Mouse (Mus musculus) midbrain, embryonic 10.5 days (tissue): ENCODE measurements around the gene Defb23. TPM values are rescaled to one million over a fixed set of nuclear protein-coding genes. Genes with fewer than 3 reads are reported as not detected.

ENCODE experiments used
- DNase-seq: peaks from one replicate; pipeline ENCODE4 v3.0.0-alpha.2; 2017; ENCODE audit warnings: low spot score
- H3K27ac ChIP-seq: fragments of 300-500 bp; sonication (generic); replicated peaks from 2 replicates; pipeline ENCODE4 v1.5.1; 2016; ENCODE audit warnings: mild to moderate bottlenecking
- H3K27me3 ChIP-seq: fragments of 300-500 bp; sonication (generic); 2 replicates; pipeline ENCODE4 v1.6.1; 2016; ENCODE audit warnings: low read depth, mild to moderate bottlenecking; ENCODE audit not compliant: poor library complexity, severe bottlenecking
- H3K36me3 ChIP-seq: fragments of 300-500 bp; sonication (generic); 2 replicates; pipeline ENCODE4 v1.6.1; 2016; ENCODE audit warnings: mild to moderate bottlenecking, moderate library complexity
- H3K4me1 ChIP-seq: fragments of 300-500 bp; sonication (generic); 2 replicates; pipeline ENCODE4 v1.6.1; 2016
- H3K4me3 ChIP-seq: fragments of 300-500 bp; sonication (generic); 2 replicates; pipeline ENCODE4 v1.5.1; 2016; ENCODE audit warnings: mild to moderate bottlenecking, moderate library complexity
- H3K9me3 ChIP-seq: fragments of 300-500 bp; sonication (generic); replicated peaks from 2 replicates; pipeline ENCODE4 v1.6.1; 2016; ENCODE audit warnings: mild to moderate bottlenecking
- WGBS: fragments of 180-500 bp; shearing (Covaris S2); methylation state at CpG from one replicate; pipeline ENCODE4 v1.1.7; 2016; 5-methylcytosine and 5-hydroxymethylcytosine counted together
- polyA plus RNA-seq: library from polyadenylated mRNA; unstranded; fragments of >200 nt; fragmentation: Nextera tagmentation; extraction: Ambion mirVana; gene quantifications from 2 replicates; pipeline ENCODE4 v1.2.1, GENCODE M21; 2016

The Defb23 gene
- polyA plus RNA-seq = not detected in 2 replicates

DNA sequence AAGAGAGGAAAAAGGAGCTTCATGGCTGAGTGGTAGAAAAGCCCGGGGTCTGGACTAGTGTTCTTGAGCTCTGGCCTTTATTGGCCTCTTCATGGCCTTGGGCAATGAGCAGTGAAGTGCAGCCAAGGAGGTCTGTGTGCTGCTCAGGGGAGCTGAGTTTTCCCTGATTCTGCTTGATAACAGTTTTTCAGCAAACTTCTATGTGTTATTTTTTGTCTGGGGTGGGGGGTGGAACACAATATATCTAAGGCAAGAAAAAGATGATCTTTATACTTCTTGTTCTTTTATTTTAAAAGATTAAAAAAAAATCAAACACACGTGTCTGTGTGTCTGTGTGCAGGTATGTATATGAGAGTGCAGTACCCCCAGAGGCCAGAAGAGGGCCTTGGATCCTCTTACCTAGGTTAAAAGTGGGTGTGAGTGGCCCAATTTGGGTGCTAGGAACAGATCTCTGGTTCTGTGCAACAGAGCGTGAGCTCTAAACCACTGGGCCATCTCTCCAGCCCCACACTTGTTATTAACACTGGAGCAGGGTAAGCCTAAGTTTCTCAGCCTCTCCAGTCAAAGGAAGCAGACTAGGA, at the start of gene Defb23:
TSS of gene Defb23 (minus strand) at position 51 of the 581 bp plus-strand sequence.
- H3K4me3 ChIP-seq = no peak within 1 kb of the TSS
- no peak within 1 kb of the TSS for H3K27ac ChIP-seq
- WGBS = 87% methylated on average over 3 of the region's 3 CpGs
- no peaks in the 10 kb centered on the region for H3K36me3 ChIP-seq
- no peak for DNase-seq
- no peaks in the 10 kb centered on the region for H3K4me1 ChIP-seq
- H3K27me3 ChIP-seq = no peaks in the 10 kb centered on the region
- no peaks in the 10 kb centered on the region for H3K9me3 ChIP-seq

GRCm38 (mm10) chr2:152511592-152511991, 47.2 kb upstream of the Defb23 start, which contains the start of gene Defb26:
Gene Defb26 (minus strand): TSS chr2:152511692.
- Histone ChIP-seq H3K36me3 (no peaks in the 10 kb centered on the region), H3K27ac (no peak within 1 kb of the TSS), H3K9me3 (no peaks in the 10 kb centered on the region), H3K4me1 (no peaks in the 10 kb centered on the region), H3K27me3 (no peaks in the 10 kb centered on the region), H3K4me3 (no peak within 1 kb of the TSS)
- no peak for DNase-seq
- WGBS = 77% methylated on average over 1 of the region's 1 CpGs

DNA sequence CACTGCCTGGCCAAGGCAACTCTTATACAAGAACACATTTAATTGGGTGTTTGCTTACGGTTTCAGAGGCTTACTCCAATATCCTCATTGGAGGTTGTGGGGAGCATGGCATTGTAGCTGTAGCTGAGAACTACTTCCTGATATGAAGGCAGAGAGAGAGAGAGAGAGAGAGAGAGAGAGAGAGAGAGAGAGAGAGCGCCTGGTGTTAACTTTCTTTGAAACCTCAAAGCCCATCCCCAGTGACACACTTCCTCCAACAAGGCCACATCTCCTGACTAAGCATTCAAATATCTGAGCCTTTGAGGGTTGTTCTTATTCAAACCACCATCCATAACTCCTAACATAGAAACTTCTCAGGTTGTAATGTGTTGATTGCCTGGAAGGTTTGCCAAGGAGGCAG, 39.5 kb upstream of the Defb23 start:
- no peak for DNase-seq
- no peaks in the 10 kb centered on the region for H3K4me1 ChIP-seq
- 92% methylated on average over 2 of the region's 2 CpGs for WGBS
- no peak overlapping the region for H3K27ac ChIP-seq
- no peak overlapping the region for H3K4me3 ChIP-seq
- no peaks in the 10 kb centered on the region for H3K9me3 ChIP-seq
- H3K36me3 ChIP-seq = no peaks in the 10 kb centered on the region
- H3K27me3 ChIP-seq = no peaks in the 10 kb centered on the region

DNA sequence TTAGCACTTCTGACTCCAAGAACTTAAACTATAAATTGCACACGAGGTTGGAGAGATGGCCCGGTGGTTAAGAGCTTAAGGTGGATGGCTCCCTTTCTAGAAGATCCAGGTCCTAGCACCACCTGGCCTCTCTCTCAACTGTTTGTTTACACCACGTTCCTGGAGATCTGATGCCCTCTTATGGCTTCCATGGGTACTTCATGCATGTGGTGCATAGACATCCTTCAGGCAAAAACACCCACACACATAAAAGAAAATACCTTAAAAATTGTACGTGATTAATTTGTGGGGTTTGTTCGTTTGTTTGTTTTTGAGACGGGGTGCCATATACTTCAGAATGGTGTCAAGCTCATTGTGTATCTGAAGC, 36.4 kb upstream of the Defb23 start:
- H3K4me1 ChIP-seq = no peaks in the 10 kb centered on the region
- H3K4me3 ChIP-seq = no peak overlapping the region
- H3K9me3 ChIP-seq = no peaks in the 10 kb centered on the region
- no peaks in the 10 kb centered on the region for H3K27me3 ChIP-seq
- H3K27ac ChIP-seq = no peak overlapping the region
- H3K36me3 ChIP-seq = no peaks in the 10 kb centered on the region
- 76% methylated on average over 6 of the region's 6 CpGs for WGBS
- no peak for DNase-seq

GRCm38 (mm10) chr2:152500204-152500862, 35.9 kb upstream of the Defb23 start:
- Histone ChIP-seq H3K4me3 (no peak overlapping the region), H3K4me1 (no peaks in the 10 kb centered on the region), H3K27ac (no peak overlapping the region), H3K27me3 (no peaks in the 10 kb centered on the region), H3K9me3 (no peaks in the 10 kb centered on the region), H3K36me3 (no peaks in the 10 kb centered on the region)
- WGBS = 82% methylated on average over 7 of the region's 7 CpGs
- DNase-seq = no peak

GRCm38 (mm10) chr2:152498020-152498419, 33.6 kb upstream of the Defb23 start:
- H3K4me3 ChIP-seq = no peak overlapping the region
- DNase-seq = no peak
- WGBS = 81% methylated on average over 6 of the region's 6 CpGs

GRCm38 (mm10) chr2:152493151-152493550, 28.7 kb upstream of the Defb23 start:
- H3K4me1 ChIP-seq = no peaks in the 10 kb centered on the region
- no peaks in the 10 kb centered on the region for H3K27me3 ChIP-seq
- no peaks in the 10 kb centered on the region for H3K9me3 ChIP-seq
- H3K27ac ChIP-seq = no peak overlapping the region
- no peaks in the 10 kb centered on the region for H3K36me3 ChIP-seq
- 83% methylated on average over 6 of the region's 6 CpGs for WGBS
- DNase-seq = no peak
- H3K4me3 ChIP-seq = no peak overlapping the region

More at GRCm38 (mm10) chr2:152498020-152498419, 33.6 kb upstream of the Defb23 start:
- Histone ChIP-seq H3K4me1 (no peaks in the 10 kb centered on the region), H3K27me3 (no peaks in the 10 kb centered on the region), H3K36me3 (no peaks in the 10 kb centered on the region), H3K9me3 (no peaks in the 10 kb centered on the region), H3K27ac (no peak overlapping the region)

GRCm38 (mm10) chr2:152490038-152490437, 25.6 kb upstream of the Defb23 start, which contains the start of gene Defb22:
Gene Defb22 (minus strand): TSS chr2:152490138.
- no peaks in the 10 kb centered on the region for H3K9me3 ChIP-seq
- no peak for DNase-seq
- no peaks in the 10 kb centered on the region for H3K4me1 ChIP-seq
- H3K27ac ChIP-seq = no peak within 1 kb of the TSS
- no peaks in the 10 kb centered on the region for H3K27me3 ChIP-seq
- H3K36me3 ChIP-seq = no peaks in the 10 kb centered on the region
- H3K4me3 ChIP-seq = no peak within 1 kb of the TSS

DNA sequence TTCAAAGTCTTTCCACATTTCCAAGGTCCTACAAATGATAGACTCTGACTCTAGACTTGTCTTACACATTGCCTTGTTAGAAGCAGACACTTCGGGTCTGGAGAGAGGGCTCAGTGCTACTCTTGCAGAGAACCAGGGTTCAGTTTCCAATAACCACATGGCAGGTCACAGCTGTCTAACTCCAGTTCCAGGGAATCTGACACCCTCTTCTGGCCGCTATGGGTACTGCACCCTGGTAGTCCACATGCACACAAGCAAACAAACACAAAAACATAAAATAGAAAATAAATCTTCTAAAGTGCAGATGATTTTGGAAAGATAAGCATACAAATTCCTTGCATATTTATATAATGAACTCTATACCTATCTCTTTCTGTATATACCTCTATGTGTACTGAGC, 22.6 kb upstream of the Defb23 start:
- WGBS = 78% methylated on average over 2 of the region's 2 CpGs
- no peaks in the 10 kb centered on the region for H3K9me3 ChIP-seq
- H3K4me3 ChIP-seq = no peak overlapping the region
- H3K36me3 ChIP-seq = no peaks in the 10 kb centered on the region
- DNase-seq = no peak
- no peaks in the 10 kb centered on the region for H3K27me3 ChIP-seq
- no peak overlapping the region for H3K27ac ChIP-seq
- no peaks in the 10 kb centered on the region for H3K4me1 ChIP-seq

- no peak overlapping the region for H3K4me3 ChIP-seq
- DNase-seq = no peak
- no peaks in the 10 kb centered on the region for H3K9me3 ChIP-seq
- no peaks in the 10 kb centered on the region for H3K27me3 ChIP-seq
- 91% methylated on average over 7 of the region's 7 CpGs for WGBS
- H3K36me3 ChIP-seq = no peaks in the 10 kb centered on the region
- no peak overlapping the region for H3K27ac ChIP-seq
- H3K4me1 ChIP-seq = no peaks in the 10 kb centered on the region
These were observed 17.3 kb upstream of the Defb23 start for GRCm38 (mm10) chr2:152481726-152482125.

- Histone ChIP-seq H3K4me1 (no peaks in the 10 kb centered on the region), H3K4me3 (no peak overlapping the region), H3K27me3 (no peaks in the 10 kb centered on the region), H3K36me3 (no peaks in the 10 kb centered on the region), H3K27ac (no peak overlapping the region), H3K9me3 (no peaks in the 10 kb centered on the region)
- WGBS = 85% methylated on average over 3 of the region's 3 CpGs
- no peak for DNase-seq
These were observed 16.5 kb upstream of the Defb23 start for GRCm38 (mm10) chr2:152480881-152481280.

- WGBS = 74% methylated on average over 2 of the region's 2 CpGs
These were observed 12.3 kb upstream of the Defb23 start, which contains the start of gene Defb20 for GRCm38 (mm10) chr2:152476763-152477162. Gene Defb20 (plus strand): TSS chr2:152477063.

GRCm38 (mm10) chr2:152472434-152472833, 8.0 kb upstream of the Defb23 start:
- Histone ChIP-seq H3K4me1 (no peaks in the 10 kb centered on the region), H3K9me3 (no peaks in the 10 kb centered on the region), H3K27ac (no peak overlapping the region), H3K36me3 (no peaks in the 10 kb centered on the region), H3K27me3 (no peaks in the 10 kb centered on the region), H3K4me3 (no peak overlapping the region)
- WGBS = 41% methylated on average over 3 of the region's 3 CpGs
- DNase-seq = no peak

More at GRCm38 (mm10) chr2:152476763-152477162, 12.3 kb upstream of the Defb23 start, which contains the start of gene Defb20:
- no peaks in the 10 kb centered on the region for H3K9me3 ChIP-seq
- H3K27ac ChIP-seq = no peak within 1 kb of the TSS
- H3K4me3 ChIP-seq = no peak within 1 kb of the TSS
- H3K36me3 ChIP-seq = no peaks in the 10 kb centered on the region
- no peaks in the 10 kb centered on the region for H3K27me3 ChIP-seq
- no peak for DNase-seq
- no peaks in the 10 kb centered on the region for H3K4me1 ChIP-seq
